Mouse (Mus musculus) urinary bladder, postnatal 4 days (tissue): ENCODE measurements around the gene Acat3.
A peak's percentile ranks its signal among the peaks of the same experiment; 100 is the strongest.
"Not testable (repeated sequence)": the region's sequence is repeated elsewhere in the genome, so short reads cannot be mapped to it uniquely, and the experiment has no call there.

Experiments
- DNase-seq, 2 experiments: peaks; one replicate each; pipeline ENCODE4 v3.0.0; 2021 to 2022; ENCODE audit warnings: low spot score in 2 of 2

The Acat3 gene

GRCm38 (mm10) chr17:12940151-12940805 is at the start of gene Acat3:
Gene Acat3, minus strand, starts transcription at chr17:12940600.
- no peak for DNase-seq

DNA sequence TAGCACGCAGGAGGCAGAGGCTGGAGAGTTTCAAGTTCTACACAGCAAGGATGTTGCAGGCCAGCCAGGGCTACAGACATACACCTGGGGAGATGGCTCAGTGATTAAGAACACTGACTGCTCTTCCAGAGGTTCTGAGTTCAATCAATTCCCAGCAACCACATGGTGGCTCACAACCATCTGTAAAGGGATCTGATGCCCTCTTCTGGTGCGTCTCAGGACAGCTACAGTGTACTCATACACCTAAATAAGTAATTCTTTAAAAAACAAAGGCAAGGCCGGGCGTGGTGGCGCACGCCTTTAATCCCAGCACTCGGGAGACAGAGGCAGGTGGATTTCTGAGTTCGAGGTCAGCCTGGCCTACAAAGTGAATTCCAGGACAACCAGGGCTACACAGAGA is 47.7 kb upstream of the Acat3 start:
- not testable (repeated sequence) for DNase-seq

DNA sequence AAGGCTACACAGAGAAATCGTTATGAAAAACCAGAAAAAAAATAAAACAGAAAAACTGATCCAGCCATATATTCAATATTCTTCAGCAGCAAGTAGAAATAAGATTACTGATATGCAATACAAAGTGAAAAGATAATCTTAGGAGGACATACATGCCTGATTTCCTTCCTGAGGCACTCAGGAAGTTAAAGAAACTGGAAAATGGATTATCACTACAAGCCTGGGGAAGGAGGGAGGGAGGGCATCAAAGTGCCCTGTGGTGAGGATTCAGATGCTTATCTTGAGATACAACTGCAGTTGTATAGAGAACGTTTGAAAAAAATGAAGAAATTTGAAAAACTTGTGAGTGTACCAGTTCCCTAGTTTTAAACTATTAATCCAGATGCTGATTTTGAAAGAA is 43.6 kb upstream of the Acat3 start:
- no peak for DNase-seq

GRCm38 (mm10) chr17:12978546-12978945 is 38.1 kb upstream of the Acat3 start:
- no peak for DNase-seq

- DNase-seq, result no peak
Measured at GRCm38 (mm10) chr17:12973851-12974250, 33.5 kb upstream of the Acat3 start.

GRCm38 (mm10) chr17:12967173-12967572 is 26.8 kb upstream of the Acat3 start:
- DNase-seq, result no peak

- DNase-seq, result no peak
Measured at GRCm38 (mm10) chr17:12963476-12963875, 23.1 kb upstream of the Acat3 start.

DNA sequence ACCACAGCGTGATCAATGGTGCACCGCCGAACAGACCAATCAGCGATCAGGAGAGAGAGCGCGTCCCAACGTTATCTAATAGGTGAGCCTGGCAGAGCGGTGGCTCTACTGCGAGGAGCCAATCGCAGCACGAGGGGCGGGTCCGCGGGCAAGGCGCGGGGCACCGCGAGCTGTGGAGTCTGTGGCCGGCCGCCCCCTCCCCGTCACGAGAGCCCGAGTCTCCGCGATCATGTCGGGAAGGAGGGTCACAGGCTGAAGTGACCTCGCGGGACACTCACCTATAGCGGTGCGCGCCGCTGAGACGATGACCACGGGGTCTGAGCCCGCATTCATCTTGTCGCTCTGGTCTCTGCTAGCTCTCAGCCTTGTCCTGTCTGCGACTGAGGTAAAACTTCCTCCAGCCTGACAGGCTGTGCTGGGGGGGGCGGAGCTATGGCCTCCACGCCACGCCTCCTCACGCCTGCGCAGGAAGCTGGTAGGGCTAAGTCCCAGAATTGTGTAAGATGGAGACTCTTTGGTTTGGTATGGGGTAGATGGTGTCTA is 20.0 kb upstream of the Acat3 start, which contains the start of gene Acat2:
TSS of gene Acat2 (minus strand) at position 417 of the 543 bp plus-strand sequence.
- DNase-seq, result peak; percentile 91 to 93

GRCm38 (mm10) chr17:12959377-12959776 is 19.0 kb upstream of the Acat3 start:
- not testable (repeated sequence) for DNase-seq

DNA sequence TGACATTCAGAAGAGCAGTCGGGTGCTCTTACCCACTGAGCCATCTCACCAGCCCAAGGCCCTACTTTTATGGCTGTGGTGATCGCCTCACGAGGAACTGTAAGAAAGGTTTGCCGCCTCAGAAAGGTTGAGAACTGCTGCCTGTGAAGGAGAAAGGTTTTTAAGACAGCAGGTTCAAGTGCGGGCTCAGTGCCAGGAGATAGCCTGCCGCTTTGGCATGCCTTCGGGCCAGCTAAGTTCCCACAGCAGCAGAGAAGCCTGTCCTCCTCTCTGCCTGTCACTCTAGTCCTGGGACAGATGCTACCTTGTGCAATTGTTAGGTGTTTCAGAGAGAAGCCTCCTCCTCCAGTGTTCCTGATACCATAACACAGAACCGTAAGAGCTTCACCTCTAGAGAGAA is 16.3 kb upstream of the Acat3 start:
- DNase-seq, result no peak

DNA sequence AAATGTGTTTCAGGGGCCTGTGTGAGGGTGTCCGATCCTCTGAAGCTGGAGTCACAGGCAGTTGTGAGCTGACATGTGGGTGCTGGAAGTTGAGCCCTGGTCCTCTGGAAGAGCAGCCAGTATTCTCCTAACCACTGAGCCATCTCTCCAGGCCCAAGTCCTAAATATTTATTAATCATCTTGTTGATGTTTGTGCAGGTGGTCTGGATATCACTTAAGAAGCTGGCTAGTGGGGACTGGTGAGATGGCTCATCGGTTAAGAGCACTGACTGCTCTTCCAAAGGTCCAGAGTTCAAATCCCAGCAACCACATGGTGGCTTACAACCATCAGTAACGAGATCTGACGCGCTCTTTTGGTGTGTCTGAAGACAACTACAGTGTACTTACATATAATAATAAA is 9.3 kb upstream of the Acat3 start:
- no peak for DNase-seq

DNA sequence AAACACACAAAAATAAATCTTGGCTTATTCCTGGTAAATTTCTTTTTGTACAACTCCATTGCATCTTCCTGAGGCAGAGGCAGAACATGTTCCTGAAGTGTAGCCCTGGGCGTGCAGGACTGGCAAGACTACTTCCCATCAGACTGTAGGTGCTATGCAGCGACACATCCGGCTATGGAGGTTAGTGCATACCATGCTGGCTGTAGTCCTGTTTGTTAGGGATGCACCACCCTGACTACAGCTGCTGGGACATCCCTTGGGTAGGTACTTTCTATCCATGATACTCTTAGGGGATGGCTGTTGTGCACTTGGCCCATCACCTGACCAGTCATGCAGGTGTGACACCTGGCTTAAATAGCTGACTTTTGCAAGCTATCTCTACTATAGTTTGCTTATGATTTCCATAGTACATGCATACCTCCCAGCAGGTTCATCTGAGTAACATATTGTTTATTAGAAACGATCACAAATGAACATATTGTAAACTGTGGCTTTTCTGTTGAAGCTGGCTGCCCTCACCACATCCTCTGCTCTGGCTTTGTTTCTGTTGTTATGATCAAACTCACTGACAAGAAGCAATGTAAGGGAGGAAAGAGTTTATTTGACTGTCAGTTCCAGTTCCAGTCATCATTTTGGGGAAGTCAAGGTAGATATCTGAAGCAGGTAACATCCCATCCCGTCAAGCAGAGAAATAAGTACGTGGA is 2.2 kb upstream of the Acat3 start:
- DNase-seq, result no peak

DNA sequence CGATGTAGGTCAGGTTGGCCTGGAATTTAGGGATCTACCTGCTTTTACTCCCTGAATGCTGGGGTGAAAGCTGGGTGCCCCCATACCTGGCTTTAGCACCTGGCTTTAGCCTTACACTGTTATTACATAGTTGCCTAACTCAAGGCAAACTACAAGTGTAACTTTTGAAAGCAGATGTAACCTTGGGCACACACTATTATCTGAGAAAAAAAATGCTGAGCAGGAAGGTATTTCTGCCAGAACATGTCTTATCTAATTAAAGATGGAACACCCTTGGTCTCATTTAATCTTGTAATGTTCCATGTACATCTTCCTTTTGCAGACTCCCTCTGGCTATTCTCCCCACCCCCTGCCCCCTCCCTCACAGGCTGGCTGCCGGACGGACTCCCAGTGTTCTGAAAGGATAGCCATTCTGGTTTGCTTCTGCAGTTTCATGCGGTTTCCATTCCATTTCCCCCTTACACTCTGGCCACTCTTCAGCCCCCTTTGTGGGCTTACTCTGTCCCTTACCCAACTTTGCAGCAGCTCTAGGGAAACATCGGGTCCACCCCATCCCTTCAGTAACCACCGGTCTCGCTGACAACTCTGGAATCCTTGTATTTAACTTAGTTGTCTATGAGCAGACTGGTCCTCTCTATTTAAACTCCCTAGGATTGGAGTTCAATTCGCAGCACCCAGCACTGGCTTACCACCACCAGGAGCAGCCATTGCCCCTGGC is 1.3 kb upstream of the Acat3 start:
- DNase-seq, result no peak

- not testable (repeated sequence) for DNase-seq
Measured at GRCm38 (mm10) chr17:12939377-12940148, 837 bp downstream of the Acat3 start.

DNA sequence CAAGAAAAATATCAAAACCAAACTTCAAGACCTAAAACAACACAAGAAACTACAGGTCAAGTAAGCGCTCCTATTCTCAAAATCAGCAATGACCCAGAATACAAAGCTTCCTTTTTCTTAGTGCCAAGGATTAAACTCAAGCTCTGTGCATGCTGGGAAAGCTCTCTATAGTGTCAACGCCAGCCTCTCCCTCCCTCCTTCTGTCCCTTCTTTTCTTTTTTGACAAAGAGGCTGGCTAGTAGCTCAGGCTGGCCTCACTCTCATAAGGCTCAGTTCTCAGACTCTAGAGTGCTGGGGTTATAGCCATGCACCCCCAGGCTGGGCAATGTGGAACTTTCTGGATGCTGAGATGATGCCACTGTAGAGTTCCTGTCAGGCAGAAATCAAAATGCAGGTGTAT is 2.3 kb downstream of the Acat3 start:
- no peak for DNase-seq

- DNase-seq, result no peak
Measured at GRCm38 (mm10) chr17:12937412-12937970, 2.9 kb downstream of the Acat3 start.

GRCm38 (mm10) chr17:12935719-12936118 is 4.7 kb downstream of the Acat3 start:
- DNase-seq, result no peak

GRCm38 (mm10) chr17:12931576-12931975 is 8.8 kb downstream of the Acat3 start:
- not testable (repeated sequence) for DNase-seq

DNA sequence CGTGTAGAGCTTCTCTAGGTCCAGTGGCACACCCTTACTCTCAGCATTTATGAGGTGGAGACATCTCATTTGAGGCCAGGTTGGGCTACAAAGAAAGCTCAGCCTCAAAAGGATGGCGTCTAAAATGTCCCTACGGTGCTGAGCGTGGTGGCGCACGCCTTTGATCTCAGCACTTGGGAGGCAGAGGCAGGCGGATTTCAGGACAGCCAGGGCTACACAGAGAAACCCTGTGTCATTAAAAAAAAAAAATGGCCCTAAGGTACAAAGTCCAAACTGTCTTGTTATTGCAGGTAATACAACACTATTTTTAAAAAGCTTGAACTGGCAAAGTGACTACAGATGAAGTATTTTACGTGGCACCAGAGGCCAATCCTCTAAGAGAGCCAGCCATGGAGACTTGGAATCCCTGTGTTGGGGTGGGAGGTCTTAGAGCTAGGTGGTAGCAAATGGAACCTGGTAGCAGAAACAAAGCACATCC is 14.7 kb downstream of the Acat3 start:
- no peak for DNase-seq

DNA sequence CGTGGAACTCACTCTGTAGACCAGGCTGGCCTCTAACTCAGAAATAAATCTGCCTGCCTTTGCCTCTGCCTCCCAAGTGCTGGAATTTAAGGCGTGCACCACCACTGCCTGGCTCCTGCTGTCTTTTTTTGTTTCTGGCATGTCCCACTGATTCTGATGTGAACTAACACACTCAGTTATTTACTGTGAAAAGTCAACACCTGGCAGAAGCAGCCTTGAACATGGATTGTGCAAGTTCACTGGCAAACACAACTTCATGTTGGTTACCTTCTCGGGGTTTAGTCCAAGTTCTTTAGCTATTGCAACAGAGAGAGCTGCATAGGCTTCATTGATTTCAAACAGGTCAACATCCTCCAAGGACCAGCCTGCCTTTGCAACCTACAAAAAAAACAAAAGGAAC is 15.4 kb downstream of the Acat3 start:
- DNase-seq, result no peak

DNA sequence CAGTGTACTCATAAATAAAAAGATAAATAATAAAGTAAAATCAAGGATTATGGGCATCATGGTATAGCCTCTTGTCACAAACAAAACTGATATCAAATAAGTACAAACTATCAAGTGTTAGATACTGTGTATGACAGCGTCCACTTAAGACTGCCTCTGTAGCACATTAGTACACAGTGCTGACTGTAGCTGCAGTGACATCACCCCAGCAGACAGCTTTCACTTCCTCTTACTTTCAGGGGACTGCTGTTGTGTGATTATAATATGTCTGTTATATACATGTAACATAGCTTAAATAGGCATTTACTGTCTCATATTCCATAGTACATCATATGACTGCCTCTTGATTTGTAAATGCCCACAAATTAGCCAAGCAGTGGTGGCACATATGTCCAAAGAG is 19.3 kb downstream of the Acat3 start:
- no peak for DNase-seq
